Mouse (Mus musculus) forebrain, embryonic 12.5 days (tissue): ENCODE data around the gene Rnf182. TPM values are rescaled to one million over a fixed set of nuclear protein-coding genes. Genes with fewer than 3 reads are reported as not detected.
A peak's percentile ranks its signal among the peaks of the same experiment; 100 is the strongest.

ENCODE experiments used
- ATAC-seq: fragments of 200-750 bp; cut with Nextera tagmentation; 2 replicates; pipeline ENCODE4 v1.8.0; 2017; ENCODE audit warnings: moderate TSS enrichment; ENCODE audit not compliant: low FRiP score
- H3K27ac ChIP-seq: fragments of 300-500 bp; sonication (generic); 2 replicates; pipeline ENCODE4 v1.5.1; 2016; ENCODE audit warnings: mild to moderate bottlenecking
- H3K27me3 ChIP-seq: fragments of 300-500 bp; sonication (generic); 2 replicates; pipeline ENCODE4 v1.6.1; 2016; ENCODE audit warnings: mild to moderate bottlenecking
- H3K36me3 ChIP-seq: fragments of 300-500 bp; sonication (generic); replicated peaks from 2 replicates; pipeline ENCODE4 v1.6.1; 2016; ENCODE audit warnings: mild to moderate bottlenecking
- H3K4me1 ChIP-seq: fragments of 300-500 bp; sonication (generic); 2 replicates; pipeline ENCODE4 v1.6.1; 2016
- H3K4me2 ChIP-seq: fragments of 300-500 bp; sonication (generic); 2 replicates; pipeline ENCODE4 v1.6.1; 2016; ENCODE audit warnings: mild to moderate bottlenecking, moderate library complexity
- H3K4me3 ChIP-seq: fragments of 300-500 bp; sonication (generic); replicated peaks from 2 replicates; pipeline ENCODE4 v1.5.1; 2016; ENCODE audit warnings: mild to moderate bottlenecking
- H3K9ac ChIP-seq: fragments of 300-500 bp; sonication (generic); 2 replicates; pipeline ENCODE4 v1.6.1; 2016; ENCODE audit warnings: mild to moderate bottlenecking
- H3K9me3 ChIP-seq: fragments of 300-500 bp; sonication (generic); 2 replicates; pipeline ENCODE4 v1.6.1; 2016
- WGBS: fragments of 180-500 bp; shearing (Covaris S2); methylation state at CpG from one replicate; pipeline ENCODE4 v1.1.7; 2016; 5-methylcytosine and 5-hydroxymethylcytosine counted together
- polyA plus RNA-seq: library from polyadenylated mRNA; unstranded; fragments of >200 nt; fragmentation: Nextera tagmentation; extraction: Ambion mirVana; gene quantifications from 2 replicates; pipeline ENCODE4 v1.2.1, GENCODE M21; 2016

The Rnf182 gene
- polyA plus RNA-seq, 1 experiment from 2014 or later = 17.0 TPM

GRCm38 (mm10) chr13:43586966-43587365 is 28.5 kb upstream of the Rnf182 start:
- Histone ChIP-seq H3K4me3 (no peak overlapping the region), H3K36me3 (no peaks in the 10 kb centered on the region), H3K4me2 (no peak overlapping the region), H3K27me3 (no peaks in the 10 kb centered on the region), H3K4me1 (peaks cover 10% of the 10 kb centered on the region), H3K9ac (no peak overlapping the region), H3K9me3 (no peaks in the 10 kb centered on the region), H3K27ac (no peak overlapping the region)
- WGBS = 87% methylated on average over 3 of the region's 3 CpGs
- ATAC-seq = no peak

GRCm38 (mm10) chr13:43587844-43588840 is 27.4 kb upstream of the Rnf182 start:
- Histone ChIP-seq H3K4me3 (no peak overlapping the region), H3K9me3 (no peaks in the 10 kb centered on the region), H3K27ac (no peak overlapping the region), H3K36me3 (no peaks in the 10 kb centered on the region), H3K27me3 (no peaks in the 10 kb centered on the region), H3K9ac (no peak overlapping the region), H3K4me2 (no peak overlapping the region), H3K4me1 (peaks cover 11% of the 10 kb centered on the region)
- WGBS = 84% methylated on average over 14 of the region's 14 CpGs
- ATAC-seq = no peak

- Histone ChIP-seq H3K9ac (no peak overlapping the region), H3K9me3 (no peaks in the 10 kb centered on the region), H3K4me2 (peak overlapping the region; percentile 3; the same call in 1 of the 2 replicates), H3K27ac (no peak overlapping the region), H3K4me3 (no peak overlapping the region), H3K27me3 (0 out of 2 replicates have a peak, but pooled peaks cover 5% of the 10 kb centered on the region), H3K36me3 (no peaks in the 10 kb centered on the region), H3K4me1 (peaks cover 8% of the 10 kb centered on the region; the same call in 1 of the 2 replicates)
- 51% methylated on average over 28 of the region's 28 CpGs for WGBS
- no peak for ATAC-seq
Observed at GRCm38 (mm10) chr13:43591828-43592680, 23.5 kb upstream of the Rnf182 start.

DNA sequence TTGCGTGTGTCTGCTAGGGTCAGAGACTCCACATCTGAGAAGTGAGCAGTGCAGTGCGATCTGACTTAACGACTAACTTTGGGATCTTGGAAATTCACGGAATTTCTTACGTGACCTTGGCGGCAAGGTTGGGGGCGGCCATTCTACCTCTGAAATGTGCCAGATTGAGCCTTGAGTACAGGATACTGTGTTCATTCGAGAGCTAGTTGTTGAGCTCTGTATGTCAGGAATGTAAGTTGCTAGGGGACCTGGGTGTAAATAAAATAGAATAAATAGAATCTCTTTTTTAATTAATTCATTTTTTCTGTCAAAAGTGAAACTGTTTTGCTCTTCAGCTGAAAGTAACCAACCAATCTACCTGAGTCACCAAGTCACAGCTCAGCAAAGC is 22.8 kb upstream of the Rnf182 start:
- Histone ChIP-seq H3K36me3 (no peaks in the 10 kb centered on the region), H3K9me3 (no peaks in the 10 kb centered on the region), H3K4me2 (0 out of 2 replicates have a peak overlapping the region, but pooled peaks have one; percentile 3), H3K4me3 (no peak overlapping the region), H3K27me3 (0 out of 2 replicates have a peak, but pooled peaks cover 5% of the 10 kb centered on the region), H3K4me1 (peaks cover 8% of the 10 kb centered on the region; the same call in 1 of the 2 replicates), H3K27ac (no peak overlapping the region), H3K9ac (no peak overlapping the region)
- 60% methylated on average over 8 of the region's 8 CpGs for WGBS
- ATAC-seq = no peak

GRCm38 (mm10) chr13:43595896-43596295 is 19.6 kb upstream of the Rnf182 start:
- H3K27ac ChIP-seq = no peak overlapping the region
- no peak overlapping the region for H3K9ac ChIP-seq
- H3K27me3 ChIP-seq = 0 out of 2 replicates have a peak, but pooled peaks cover 5% of the 10 kb centered on the region
- WGBS = 67% methylated on average over 4 of the region's 4 CpGs
- ATAC-seq = no peak
- H3K4me3 ChIP-seq = no peak overlapping the region
- no peaks in the 10 kb centered on the region for H3K9me3 ChIP-seq
- no peak overlapping the region for H3K4me2 ChIP-seq
- H3K4me1 ChIP-seq = peaks cover 8% of the 10 kb centered on the region; the same call in 1 of the 2 replicates
- no peaks in the 10 kb centered on the region for H3K36me3 ChIP-seq

DNA sequence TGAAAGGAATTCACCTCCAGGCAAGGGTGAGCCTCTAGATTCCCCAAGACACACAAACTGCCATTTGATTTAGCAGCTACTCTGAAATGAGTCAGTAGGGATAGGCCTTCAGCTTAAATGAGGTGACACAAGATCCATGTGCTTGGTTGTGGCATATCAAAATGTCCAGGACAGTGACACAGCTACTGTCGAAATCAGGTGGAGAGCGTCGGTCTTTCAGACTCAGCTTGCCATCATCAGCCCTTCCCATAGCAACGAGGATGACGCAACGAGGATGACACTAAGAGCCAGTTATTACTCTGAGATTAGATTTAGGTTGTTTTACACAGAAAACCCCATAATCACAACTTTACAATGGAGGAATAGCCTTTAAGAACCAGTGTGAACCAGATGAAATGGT is 14.5 kb upstream of the Rnf182 start:
- ATAC-seq = no peak
- Histone ChIP-seq H3K4me2 (no peak overlapping the region), H3K36me3 (no peaks in the 10 kb centered on the region), H3K27ac (no peak overlapping the region), H3K9me3 (no peaks in the 10 kb centered on the region), H3K27me3 (no peaks in the 10 kb centered on the region), H3K4me1 (no peaks in the 10 kb centered on the region), H3K9ac (no peak overlapping the region), H3K4me3 (no peak overlapping the region)
- 89% methylated on average over 6 of the region's 6 CpGs for WGBS

GRCm38 (mm10) chr13:43602440-43602839 is 13.1 kb upstream of the Rnf182 start:
- WGBS = 93% methylated on average over 2 of the region's 2 CpGs
- H3K36me3 ChIP-seq = no peaks in the 10 kb centered on the region
- no peaks in the 10 kb centered on the region for H3K4me1 ChIP-seq
- H3K4me3 ChIP-seq = no peak overlapping the region
- no peaks in the 10 kb centered on the region for H3K27me3 ChIP-seq
- no peak for ATAC-seq
- no peaks in the 10 kb centered on the region for H3K9me3 ChIP-seq
- no peak overlapping the region for H3K9ac ChIP-seq
- no peak overlapping the region for H3K4me2 ChIP-seq
- H3K27ac ChIP-seq = no peak overlapping the region

DNA sequence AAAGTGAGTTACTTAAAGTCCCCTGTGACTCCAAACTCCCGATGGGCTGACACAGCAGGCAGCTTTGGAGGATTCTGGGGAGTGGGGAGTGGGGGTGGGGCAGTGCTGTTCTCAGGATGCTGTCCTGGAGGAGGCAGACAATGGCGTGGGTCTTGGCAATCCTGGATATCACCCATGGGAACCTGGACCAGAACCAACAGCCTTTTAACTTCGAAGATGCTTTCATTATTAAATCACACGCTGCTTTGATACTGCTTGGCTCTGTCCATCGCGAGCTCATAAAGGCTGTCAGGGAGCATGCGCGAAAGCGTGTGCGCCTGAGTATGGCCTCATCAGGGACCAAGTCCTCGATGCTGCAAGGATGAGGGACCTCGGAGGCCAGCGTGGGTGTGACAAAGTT is 12.5 kb upstream of the Rnf182 start:
- Histone ChIP-seq H3K4me3 (no peak overlapping the region), H3K4me2 (no peak overlapping the region), H3K27me3 (no peaks in the 10 kb centered on the region), H3K9ac (no peak overlapping the region), H3K27ac (no peak overlapping the region), H3K9me3 (no peaks in the 10 kb centered on the region), H3K4me1 (no peaks in the 10 kb centered on the region), H3K36me3 (no peaks in the 10 kb centered on the region)
- no peak for ATAC-seq
- WGBS = 74% methylated on average over 13 of the region's 13 CpGs

GRCm38 (mm10) chr13:43608854-43609253 is 6.7 kb upstream of the Rnf182 start:
- H3K4me1 ChIP-seq = no peaks in the 10 kb centered on the region
- H3K36me3 ChIP-seq = no peaks in the 10 kb centered on the region
- H3K4me2 ChIP-seq = no peak overlapping the region
- 74% methylated on average over 6 of the region's 6 CpGs for WGBS
- no peaks in the 10 kb centered on the region for H3K9me3 ChIP-seq
- H3K27me3 ChIP-seq = 0 out of 2 replicates have a peak, but pooled peaks cover 4% of the 10 kb centered on the region
- no peak overlapping the region for H3K4me3 ChIP-seq
- ATAC-seq = no peak
- H3K9ac ChIP-seq = no peak overlapping the region
- no peak overlapping the region for H3K27ac ChIP-seq

GRCm38 (mm10) chr13:43612040-43612439 is 3.5 kb upstream of the Rnf182 start:
- H3K9me3 ChIP-seq = no peaks in the 10 kb centered on the region
- no peaks in the 10 kb centered on the region for H3K36me3 ChIP-seq
- H3K9ac ChIP-seq = no peak overlapping the region
- 0 out of 2 replicates have a peak, but pooled peaks cover 6% of the 10 kb centered on the region for H3K27me3 ChIP-seq
- no peak overlapping the region for H3K27ac ChIP-seq
- WGBS = 85% methylated on average over 6 of the region's 6 CpGs
- no peak overlapping the region for H3K4me3 ChIP-seq
- no peak overlapping the region for H3K4me2 ChIP-seq
- ATAC-seq = no peak
- H3K4me1 ChIP-seq = peaks cover 18% of the 10 kb centered on the region

GRCm38 (mm10) chr13:43614667-43615066 is 843 bp upstream of the Rnf182 start:
- no peaks in the 10 kb centered on the region for H3K9me3 ChIP-seq
- H3K4me3 ChIP-seq = no peak overlapping the region
- no peak overlapping the region; the same call in 1 of the 2 replicates for H3K4me2 ChIP-seq
- H3K36me3 ChIP-seq = no peaks in the 10 kb centered on the region
- 0 out of 2 replicates have a peak, but pooled peaks cover 12% of the 10 kb centered on the region for H3K27me3 ChIP-seq
- no peak overlapping the region for H3K9ac ChIP-seq
- ATAC-seq = no peak
- 83% methylated on average over 3 of the region's 3 CpGs for WGBS
- peaks cover 27% of the 10 kb centered on the region for H3K4me1 ChIP-seq
- H3K27ac ChIP-seq = no peak overlapping the region

GRCm38 (mm10) chr13:43615194-43615576 is 325 bp upstream of the Rnf182 start:
- Histone ChIP-seq H3K4me2 (peak overlapping the region; percentile 84), H3K27ac (peak overlapping the region; percentile 65), H3K4me3 (peak overlapping the region; percentile 79), H3K27me3 (0 out of 2 replicates have a peak, but pooled peaks cover 12% of the 10 kb centered on the region), H3K36me3 (no peaks in the 10 kb centered on the region), H3K9me3 (no peaks in the 10 kb centered on the region), H3K9ac (peak overlapping the region; percentile 84), H3K4me1 (peaks cover 29% of the 10 kb centered on the region)
- ATAC-seq = no peak
- WGBS = 21% methylated on average over 9 of the region's 9 CpGs
